Mouse (Mus musculus): ENCODE measurements around the gene Psma7.
A peak's percentile ranks its signal among the peaks of the same experiment; 100 is the strongest.

Gene Psma7

GRCm38 (mm10) chr2:180042858-180043515, 754 bp upstream of the Psma7 start:
- DNase-seq (ENCODE audit: low spot score), result peak; percentile 81

GRCm38 (mm10) chr2:180041577-180042255, 517 bp downstream of the Psma7 start:
- peak; percentile 74 for DNase-seq (ENCODE audit: low spot score)

GRCm38 (mm10) chr2:180040406-180040805, 1.8 kb downstream of the Psma7 start:
- peak; percentile 56 for DNase-seq (ENCODE audit: low spot score)

GRCm38 (mm10) chr2:180034753-180035152, 7.5 kb downstream of the Psma7 start:
- DNase-seq (ENCODE audit: low spot score), result no peak

- DNase-seq (ENCODE audit: low spot score), result no peak
Measured at GRCm38 (mm10) chr2:180033956-180034355, 8.3 kb downstream of the Psma7 start.

GRCm38 (mm10) chr2:180032925-180033324, 9.3 kb downstream of the Psma7 start:
- no peak for DNase-seq (ENCODE audit: low spot score)

- DNase-seq (ENCODE audit: low spot score), result no peak
Measured at GRCm38 (mm10) chr2:180031270-180031669, 11.0 kb downstream of the Psma7 start.

- no peak for DNase-seq (ENCODE audit: low spot score)
Measured at GRCm38 (mm10) chr2:180027768-180028167, 14.5 kb downstream of the Psma7 start.

GRCm38 (mm10) chr2:180025861-180026200, 16.4 kb downstream of the Psma7 start:
- no peak for DNase-seq (ENCODE audit: low spot score)

GRCm38 (mm10) chr2:180025135-180025860, 16.9 kb downstream of the Psma7 start:
- DNase-seq (ENCODE audit: low spot score), result peak; percentile 79

- peak; percentile 98 for DNase-seq (ENCODE audit: low spot score)
Measured at GRCm38 (mm10) chr2:180024401-180025098, 17.7 kb downstream of the Psma7 start, which contains the start of gene Lsm14b. Gene Lsm14b (plus strand): TSS chr2:180024987.

- no peak for DNase-seq (ENCODE audit: low spot score)
Measured at GRCm38 (mm10) chr2:180022751-180023150, 19.5 kb downstream of the Psma7 start.

GRCm38 (mm10) chr2:180020919-180021318, 21.3 kb downstream of the Psma7 start:
- DNase-seq (ENCODE audit: low spot score), result no peak

GRCm38 (mm10) chr2:180020091-180020661, 22.1 kb downstream of the Psma7 start:
- DNase-seq (ENCODE audit: low spot score), result no peak

- no peak for DNase-seq (ENCODE audit: low spot score)
Measured at GRCm38 (mm10) chr2:180018573-180018972, 23.7 kb downstream of the Psma7 start.

- peak; percentile 16 for DNase-seq (ENCODE audit: low spot score)
Measured at GRCm38 (mm10) chr2:180017632-180018031, 24.6 kb downstream of the Psma7 start.

- peak; percentile 28 for DNase-seq (ENCODE audit: low spot score)
Measured at GRCm38 (mm10) chr2:180013686-180014085, 28.5 kb downstream of the Psma7 start.

GRCm38 (mm10) chr2:180011370-180011769, 30.9 kb downstream of the Psma7 start:
- peak; percentile 60 for DNase-seq (ENCODE audit: low spot score)

GRCm38 (mm10) chr2:180010686-180011085, 31.5 kb downstream of the Psma7 start:
- peak; percentile 2 for DNase-seq (ENCODE audit: low spot score)

- DNase-seq (ENCODE audit: low spot score), result no peak
Measured at GRCm38 (mm10) chr2:180006352-180007017, 35.7 kb downstream of the Psma7 start.

GRCm38 (mm10) chr2:180005656-180006351, 36.4 kb downstream of the Psma7 start:
- DNase-seq (ENCODE audit: low spot score), result no peak
